Mouse (Mus musculus) right cerebral cortex, postnatal 10 days (tissue): ENCODE measurements around the gene Gstm1.
A peak's percentile ranks its signal among the peaks of the same experiment; 100 is the strongest.
"Not testable (repeated sequence)": the region's sequence is repeated elsewhere in the genome, so short reads cannot be mapped to it uniquely, and the experiment has no call there.

Experiments
- DNase-seq, 2 experiments: peaks; one replicate each; pipeline ENCODE4 v3.0.0; 2021; ENCODE audit warnings: low spot score in 2 of 2

The Gstm1 gene

GRCm38 (mm10) chr3:108017473-108018189 lies at the start of gene Gstm1:
Gene Gstm1, minus strand, starts transcription at chr3:108017973.
- peak; percentile 94 to 96 for DNase-seq

- no peak for DNase-seq
Observed at GRCm38 (mm10) chr3:108067370-108067934, 49.7 kb upstream of the Gstm1 start.

GRCm38 (mm10) chr3:108065551-108065950 lies 47.8 kb upstream of the Gstm1 start:
- DNase-seq: no peak

GRCm38 (mm10) chr3:108064672-108065071 lies 46.9 kb upstream of the Gstm1 start:
- no peak for DNase-seq

- peak in 1 of 2 experiments; percentile 30 for DNase-seq
Observed at GRCm38 (mm10) chr3:108062648-108063047, 44.9 kb upstream of the Gstm1 start.

GRCm38 (mm10) chr3:108061420-108061819 lies 43.6 kb upstream of the Gstm1 start:
- DNase-seq: peak; percentile 43 to 64

- DNase-seq: no peak
Observed at GRCm38 (mm10) chr3:108050493-108050892, 32.7 kb upstream of the Gstm1 start.

GRCm38 (mm10) chr3:108048306-108048705 lies 30.5 kb upstream of the Gstm1 start:
- no peak for DNase-seq

GRCm38 (mm10) chr3:108046944-108047655 lies 29.3 kb upstream of the Gstm1 start:
- DNase-seq: no peak

GRCm38 (mm10) chr3:108044394-108045140 lies 26.8 kb upstream of the Gstm1 start, which contains the start of gene Gstm4:
Gene Gstm4, minus strand, starts transcription at chr3:108044894.
- peak; percentile 90 to 91 for DNase-seq

- no peak for DNase-seq
Observed at GRCm38 (mm10) chr3:108033156-108033555, 15.4 kb upstream of the Gstm1 start.

- DNase-seq: no peak
Observed at GRCm38 (mm10) chr3:108032113-108032512, 14.3 kb upstream of the Gstm1 start.

GRCm38 (mm10) chr3:108028641-108029365 lies 11.0 kb upstream of the Gstm1 start:
- DNase-seq: no peak

GRCm38 (mm10) chr3:108026597-108026996 lies 8.8 kb upstream of the Gstm1 start:
- no peak for DNase-seq

GRCm38 (mm10) chr3:108026049-108026448 lies 8.3 kb upstream of the Gstm1 start:
- no peak for DNase-seq

GRCm38 (mm10) chr3:108025318-108025717 lies 7.5 kb upstream of the Gstm1 start:
- DNase-seq: no peak

- no peak for DNase-seq
Observed at GRCm38 (mm10) chr3:108022650-108023049, 4.9 kb upstream of the Gstm1 start.

- DNase-seq: not testable (repeated sequence)
Observed at GRCm38 (mm10) chr3:108020351-108021022, 2.7 kb upstream of the Gstm1 start.

- DNase-seq: not testable (repeated sequence)
Observed at GRCm38 (mm10) chr3:108019226-108019625, 1.5 kb upstream of the Gstm1 start.

GRCm38 (mm10) chr3:108018190-108018820 lies 532 bp upstream of the Gstm1 start:
- no peak for DNase-seq
